Mouse (Mus musculus): ENCODE measurements at regions not wholly inside any gene's neighbourhood (a gene's known extent, or its start where the extent isn't known, plus 50 kb on each side); places are given as distances from the start of the nearest gene placed in this dataset.

GRCm38 (mm10) chrX:166757152-166757551 is 171.6 kb upstream of the Egfl6 start:
- 0% methylated on average over 1 of the region's 1 CpGs for WGBS (ENCODE audit: missing documents)

GRCm38 (mm10) chrX:166754967-166755654 is 169.6 kb upstream of the Egfl6 start:
- Histone ChIP-seq H3K4me3 (ENCODE audit: inconsistent target) (no peak overlapping the region), H3K27ac (no peak overlapping the region), H3K79me2 (ENCODE audit: inconsistent target) (no peaks in the 10 kb centered on the region), H3K36me3 (ENCODE audit: inconsistent target) (no peaks in the 10 kb centered on the region)
- WGBS (ENCODE audit: missing documents), result 84% methylated on average over 3 of the region's 3 CpGs

More at GRCm38 (mm10) chrX:166757152-166757551, 171.6 kb upstream of the Egfl6 start:
- H3K36me3 ChIP-seq (ENCODE audit: inconsistent target), result no peaks in the 10 kb centered on the region
- no peak overlapping the region for H3K27ac ChIP-seq
- H3K4me3 ChIP-seq (ENCODE audit: inconsistent target), result no peak overlapping the region
- no peaks in the 10 kb centered on the region for H3K79me2 ChIP-seq (ENCODE audit: inconsistent target)

GRCm38 (mm10) chrX:166749055-166749679 is 163.6 kb upstream of the Egfl6 start:
- no peaks in the 10 kb centered on the region for H3K36me3 ChIP-seq (ENCODE audit: inconsistent target)
- WGBS (ENCODE audit: missing documents), result 94% methylated on average over 5 of the region's 8 CpGs
- no peaks in the 10 kb centered on the region for H3K79me2 ChIP-seq (ENCODE audit: inconsistent target)
- no peak overlapping the region for H3K27ac ChIP-seq
- no peak overlapping the region for H3K4me3 ChIP-seq (ENCODE audit: inconsistent target)

DNA sequence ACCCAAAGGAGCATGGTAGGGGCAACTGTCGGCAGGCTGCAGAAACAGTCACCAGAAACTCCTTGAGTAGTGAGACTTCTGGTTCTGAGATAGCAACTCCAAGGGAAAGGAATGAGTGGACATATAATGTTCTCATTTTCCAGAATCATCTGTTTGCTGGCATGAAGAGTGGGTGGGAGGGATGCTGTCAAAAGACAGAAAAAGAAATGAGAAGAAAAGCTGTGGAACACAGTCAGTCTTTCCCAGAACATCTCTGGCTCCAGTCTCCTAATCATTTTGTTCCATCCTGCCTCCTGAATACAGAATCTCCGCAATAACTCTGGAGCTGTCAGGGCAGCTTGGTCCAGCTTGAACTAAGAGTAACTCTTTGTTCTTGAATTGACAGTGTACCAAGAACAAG is 145.8 kb upstream of the Egfl6 start:
- Histone ChIP-seq H3K36me3 (ENCODE audit: inconsistent target) (no peaks in the 10 kb centered on the region), H3K4me3 (ENCODE audit: inconsistent target) (no peak overlapping the region), H3K79me2 (ENCODE audit: inconsistent target) (no peaks in the 10 kb centered on the region), H3K27ac (no peak overlapping the region)
- 92% methylated on average over 2 of the region's 2 CpGs for WGBS (ENCODE audit: missing documents)

DNA sequence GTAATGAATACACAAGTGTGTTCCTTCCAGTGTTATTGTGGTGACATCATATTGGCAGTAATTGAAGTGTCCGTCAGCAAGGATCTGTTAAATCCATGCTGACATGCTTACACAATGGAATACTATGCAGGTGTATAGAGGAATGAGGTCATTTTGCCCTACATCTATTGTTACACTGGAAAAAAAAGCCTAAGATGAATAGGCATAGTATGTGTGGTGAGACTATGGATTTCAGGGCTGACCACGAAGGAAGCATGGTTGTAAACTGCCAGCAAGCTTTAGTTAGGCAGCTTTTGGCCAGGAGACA is 143.1 kb upstream of the Egfl6 start:
- no peak overlapping the region for H3K27ac ChIP-seq

GRCm38 (mm10) chrX:166727823-166728621 is 142.5 kb upstream of the Egfl6 start:
- WGBS (ENCODE audit: missing documents), result 91% methylated on average over 7 of the region's 7 CpGs
- no peak overlapping the region for H3K4me3 ChIP-seq (ENCODE audit: inconsistent target)
- H3K79me2 ChIP-seq (ENCODE audit: inconsistent target), result no peaks in the 10 kb centered on the region
- no peak overlapping the region for H3K27ac ChIP-seq
- H3K36me3 ChIP-seq (ENCODE audit: inconsistent target), result no peaks in the 10 kb centered on the region

More for the DNA sequence above, 143.1 kb upstream of the Egfl6 start:
- no peaks in the 10 kb centered on the region for H3K79me2 ChIP-seq (ENCODE audit: inconsistent target)
- no peak overlapping the region for H3K4me3 ChIP-seq (ENCODE audit: inconsistent target)
- WGBS (ENCODE audit: missing documents), result 78% methylated on average over 2 of the region's 2 CpGs
- H3K36me3 ChIP-seq (ENCODE audit: inconsistent target), result no peaks in the 10 kb centered on the region

DNA sequence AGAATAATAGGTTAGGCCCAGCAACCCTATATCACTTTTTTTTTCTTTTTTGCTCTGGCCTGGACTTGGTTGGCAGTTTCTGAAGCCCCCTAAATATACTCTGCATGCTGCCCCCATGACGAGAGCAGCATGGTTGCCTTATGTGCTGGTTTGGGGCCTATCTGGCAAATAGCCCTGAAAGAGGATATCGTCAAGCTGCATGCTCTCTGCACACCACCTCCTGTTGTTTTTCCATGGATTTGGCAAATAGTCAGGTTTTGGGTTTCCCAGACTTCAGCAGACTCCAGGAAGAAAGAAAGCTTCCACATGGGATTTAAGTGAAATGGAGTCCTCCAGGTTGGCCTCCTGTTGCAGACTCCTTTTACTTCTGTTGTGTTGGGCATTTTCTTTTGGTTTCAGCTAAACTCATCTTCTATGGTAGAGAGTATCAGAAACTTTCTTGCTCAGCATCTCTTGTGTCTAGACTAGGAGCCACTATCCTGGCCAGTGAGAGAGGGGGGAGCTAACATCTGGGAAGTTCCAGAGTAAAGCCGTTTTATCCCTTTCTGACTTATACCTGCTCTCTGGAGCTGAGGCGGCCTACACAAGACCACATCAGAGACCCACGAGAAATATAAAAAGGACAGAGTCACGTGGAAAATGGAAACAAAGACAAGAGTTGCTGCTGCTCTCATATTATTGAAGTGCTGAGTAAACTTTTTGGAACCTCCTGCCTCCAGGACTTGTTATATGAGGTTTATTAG is 140.4 kb upstream of the Egfl6 start:
- Histone ChIP-seq H3K27ac (no peak overlapping the region), H3K4me3 (ENCODE audit: inconsistent target) (no peak overlapping the region), H3K79me2 (ENCODE audit: inconsistent target) (no peaks in the 10 kb centered on the region), H3K36me3 (ENCODE audit: inconsistent target) (no peaks in the 10 kb centered on the region)
- 94% methylated on average over 6 of the region's 6 CpGs for WGBS (ENCODE audit: missing documents)

DNA sequence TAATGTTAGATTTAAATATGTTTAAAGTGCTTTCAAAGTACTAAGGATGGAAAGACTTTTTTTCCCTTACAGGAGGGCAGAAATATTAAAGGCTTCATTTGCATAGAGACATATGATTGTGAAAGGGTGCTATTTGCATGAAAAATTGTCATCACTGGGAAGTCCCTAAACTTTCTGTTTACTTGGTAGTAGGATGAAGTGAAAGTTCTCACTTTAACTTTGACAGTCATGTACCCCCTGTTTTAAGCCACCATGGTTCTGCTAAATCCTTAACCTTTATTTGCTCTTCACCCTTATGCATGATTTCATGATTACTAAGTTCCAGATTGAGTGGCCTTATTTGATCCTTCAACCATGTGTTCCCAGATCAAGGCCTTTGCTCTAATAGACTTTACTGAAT is 132.6 kb upstream of the Egfl6 start:
- H3K4me3 ChIP-seq (ENCODE audit: inconsistent target), result no peak overlapping the region
- H3K36me3 ChIP-seq (ENCODE audit: inconsistent target), result no peaks in the 10 kb centered on the region
- no peak overlapping the region for H3K27ac ChIP-seq
- no peaks in the 10 kb centered on the region for H3K79me2 ChIP-seq (ENCODE audit: inconsistent target)

- no peak overlapping the region for H3K27ac ChIP-seq
- WGBS (ENCODE audit: missing documents), result 83% methylated on average over 1 of the region's 2 CpGs
Measured at GRCm38 (mm10) chrX:166709306-166709705, 123.8 kb upstream of the Egfl6 start.

GRCm38 (mm10) chrX:166708106-166708505 is 122.6 kb upstream of the Egfl6 start:
- no peaks in the 10 kb centered on the region for H3K36me3 ChIP-seq (ENCODE audit: inconsistent target)
- H3K79me2 ChIP-seq (ENCODE audit: inconsistent target), result no peaks in the 10 kb centered on the region
- 63% methylated on average over 1 of the region's 1 CpGs for WGBS (ENCODE audit: missing documents)
- H3K4me3 ChIP-seq (ENCODE audit: inconsistent target), result no peak overlapping the region
- H3K27ac ChIP-seq, result no peak overlapping the region

More at GRCm38 (mm10) chrX:166709306-166709705, 123.8 kb upstream of the Egfl6 start:
- Histone ChIP-seq H3K36me3 (ENCODE audit: inconsistent target) (no peaks in the 10 kb centered on the region), H3K79me2 (ENCODE audit: inconsistent target) (no peaks in the 10 kb centered on the region), H3K4me3 (ENCODE audit: inconsistent target) (no peak overlapping the region)

- H3K4me3 ChIP-seq (ENCODE audit: inconsistent target), result no peak overlapping the region
- no peaks in the 10 kb centered on the region for H3K36me3 ChIP-seq (ENCODE audit: inconsistent target)
- H3K27ac ChIP-seq, result no peak overlapping the region
- 75% methylated on average over 1 of the region's 1 CpGs for WGBS (ENCODE audit: missing documents)
- H3K79me2 ChIP-seq (ENCODE audit: inconsistent target), result no peaks in the 10 kb centered on the region
Measured at GRCm38 (mm10) chrX:166707029-166707428, 121.5 kb upstream of the Egfl6 start.

GRCm38 (mm10) chrX:166704311-166704710 is 118.8 kb upstream of the Egfl6 start:
- Histone ChIP-seq H3K4me3 (ENCODE audit: inconsistent target) (no peak overlapping the region), H3K27ac (no peak overlapping the region), H3K36me3 (ENCODE audit: inconsistent target) (no peaks in the 10 kb centered on the region), H3K79me2 (ENCODE audit: inconsistent target) (no peaks in the 10 kb centered on the region)
- WGBS (ENCODE audit: missing documents), result 92% methylated on average over 2 of the region's 2 CpGs

DNA sequence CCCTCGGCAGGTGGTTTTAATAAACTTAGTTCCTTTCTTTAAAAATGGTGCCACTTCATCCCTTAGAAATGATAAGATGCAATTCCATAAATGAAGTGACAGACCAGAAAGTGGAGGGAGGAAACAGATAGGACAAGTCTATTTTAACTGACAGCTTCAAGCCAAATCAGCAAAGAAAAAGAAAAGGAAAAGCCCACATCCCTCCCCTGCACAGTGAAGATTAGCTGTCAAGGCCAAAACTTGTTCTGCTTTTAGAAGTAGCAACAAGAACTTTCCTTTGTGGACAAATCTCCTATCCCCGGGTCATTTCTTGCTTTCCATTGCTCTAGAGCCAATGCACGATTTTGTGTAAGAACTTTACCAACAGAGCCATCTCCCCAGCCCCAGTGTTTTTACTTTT is 108.7 kb upstream of the Egfl6 start:
- H3K79me2 ChIP-seq (ENCODE audit: inconsistent target), result no peaks in the 10 kb centered on the region
- H3K4me3 ChIP-seq (ENCODE audit: inconsistent target), result no peak overlapping the region
- 39% methylated on average over 3 of the region's 3 CpGs for WGBS (ENCODE audit: missing documents)
- H3K36me3 ChIP-seq (ENCODE audit: inconsistent target), result no peaks in the 10 kb centered on the region
- no peak overlapping the region for H3K27ac ChIP-seq

GRCm38 (mm10) chrX:166688779-166689178 is 103.3 kb upstream of the Egfl6 start:
- no peaks in the 10 kb centered on the region for H3K79me2 ChIP-seq (ENCODE audit: inconsistent target)
- 90% methylated on average over 3 of the region's 3 CpGs for WGBS (ENCODE audit: missing documents)
- no peaks in the 10 kb centered on the region for H3K36me3 ChIP-seq (ENCODE audit: inconsistent target)
- no peak overlapping the region for H3K27ac ChIP-seq
- H3K4me3 ChIP-seq (ENCODE audit: inconsistent target), result no peak overlapping the region

DNA sequence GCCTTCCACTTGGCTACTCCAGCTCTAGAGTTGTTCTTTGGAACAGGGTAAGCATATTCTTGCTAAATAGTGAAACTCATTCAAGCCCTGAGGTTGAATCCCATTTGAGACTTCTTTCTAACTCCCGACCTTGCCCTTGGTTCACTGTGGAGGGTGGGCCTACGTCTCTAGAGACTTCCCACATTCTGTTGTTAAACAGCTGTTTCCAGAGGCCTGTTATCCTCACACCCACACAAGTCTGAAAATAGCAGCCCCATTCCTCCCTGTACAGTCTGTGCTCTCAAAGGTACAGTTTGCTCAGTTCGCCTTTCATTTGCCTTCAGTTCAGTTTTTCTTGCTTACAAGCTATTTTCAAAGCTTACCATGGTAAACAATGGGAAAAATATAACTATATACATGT is 87.9 kb upstream of the Egfl6 start:
- H3K36me3 ChIP-seq (ENCODE audit: inconsistent target), result no peaks in the 10 kb centered on the region
- WGBS (ENCODE audit: missing documents), result 93% methylated on average over 3 of the region's 3 CpGs
- H3K27ac ChIP-seq, result no peak overlapping the region
- no peak overlapping the region for H3K4me3 ChIP-seq (ENCODE audit: inconsistent target)
- no peaks in the 10 kb centered on the region for H3K79me2 ChIP-seq (ENCODE audit: inconsistent target)

All from macrophage (primary cell).